Mouse (Mus musculus) intestine, embryonic 14.5 days (tissue): ENCODE results near the gene Gm9048. TPM values are rescaled to one million over a fixed set of nuclear protein-coding genes. Genes with fewer than 3 reads are reported as not detected.
"Not testable (repeated sequence)": the region's sequence is repeated elsewhere in the genome, so short reads cannot be mapped to it uniquely, and the experiment has no call there.

Source experiments
- ATAC-seq: fragments of 200-750 bp; cut with Nextera tagmentation; replicated peaks from 2 replicates; pipeline ENCODE4 v1.8.0; 2017; ENCODE audit warnings: low read depth, moderate number of reproducible peaks, moderate TSS enrichment, moderate library complexity; ENCODE audit not compliant: low FRiP score, low TSS enrichment
- DNase-seq: peaks from one replicate; pipeline ENCODE4 v3.0.0-alpha.2; 2018; ENCODE audit warnings: low spot score
- H3K27ac ChIP-seq: fragments of 300-500 bp; sonication (generic); 2 replicates; pipeline ENCODE4 v1.5.1; 2014; ENCODE audit warnings: low read depth, mild to moderate bottlenecking, control low read depth
- H3K27me3 ChIP-seq: fragments of 300-500 bp; sonication (generic); replicated peaks from 2 replicates; pipeline ENCODE4 v1.6.1; 2014; ENCODE audit warnings: low read length, control low read depth; ENCODE audit not compliant: control insufficient read depth, insufficient read depth
- H3K36me3 ChIP-seq: fragments of 300-500 bp; sonication (generic); 2 replicates; pipeline ENCODE4 v1.6.1; 2014; ENCODE audit warnings: low read length, control low read depth; ENCODE audit not compliant: control insufficient read depth, insufficient read depth
- H3K4me1 ChIP-seq: fragments of 300-500 bp; sonication (generic); replicated peaks from 2 replicates; pipeline ENCODE4 v1.6.1; 2014; ENCODE audit warnings: low read length, control low read depth, mixed read lengths; ENCODE audit not compliant: control insufficient read depth, insufficient read depth
- H3K4me2 ChIP-seq: fragments of 300-500 bp; sonication (generic); 2 replicates; pipeline ENCODE4 v1.6.1; 2014; ENCODE audit warnings: low read length
- H3K4me3 ChIP-seq: fragments of 300-500 bp; sonication (generic); 2 replicates; pipeline ENCODE4 v1.5.1; 2014; ENCODE audit warnings: low read depth, low read length, control low read depth, mixed read lengths
- H3K9ac ChIP-seq: fragments of 300-500 bp; sonication (generic); 2 replicates; pipeline ENCODE4 v1.6.1; 2014; ENCODE audit warnings: mild to moderate bottlenecking, low read length
- H3K9me3 ChIP-seq: fragments of 300-500 bp; sonication (generic); 2 replicates; pipeline ENCODE4 v1.6.1; 2016; ENCODE audit warnings: low read length, control low read depth; ENCODE audit not compliant: control insufficient read depth
- WGBS: fragments of 180-500 bp; shearing (Covaris S2); extraction: QIAGEN DNeasy Blood & Tissue Kit; methylation state at CpG from one replicate; pipeline ENCODE4 v1.1.7; 2014; 5-methylcytosine and 5-hydroxymethylcytosine counted together
- polyA plus RNA-seq: library from polyadenylated mRNA; unstranded; fragments of >200 nt; fragmentation: Nextera tagmentation; extraction: Ambion mirVana; gene quantifications from 2 replicates; pipeline ENCODE4 v1.2.1, GENCODE M21; 2014

Gm9048 gene
- not detected in 2 replicates for polyA plus RNA-seq

DNA sequence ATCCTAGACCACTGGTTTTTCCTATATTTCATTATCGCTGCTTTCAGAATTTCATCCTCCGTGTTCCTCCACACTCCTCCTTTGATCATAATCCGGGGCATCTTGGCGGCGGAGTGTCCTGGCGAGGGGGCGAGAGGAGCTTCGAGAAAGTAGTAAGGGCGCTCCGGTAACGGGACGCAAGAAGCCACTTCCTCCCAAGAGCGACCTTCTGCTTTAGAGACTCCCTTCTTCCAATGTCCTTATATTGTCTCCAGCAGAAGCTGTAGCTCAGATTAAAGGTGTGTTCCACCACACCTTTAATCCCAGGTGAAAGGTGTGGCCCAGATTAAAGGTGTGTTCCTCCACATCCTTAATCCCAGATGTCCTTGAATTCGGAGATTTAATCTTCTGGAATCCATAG, at the start of gene Gm9048:
Gene Gm9048, minus strand, starts transcription at position 101 of the 400 bp plus-strand sequence.
- not testable (repeated sequence) for H3K27me3 ChIP-seq, H3K9me3 ChIP-seq, ATAC-seq, H3K27ac ChIP-seq, H3K4me1 ChIP-seq, H3K4me2 ChIP-seq, H3K36me3 ChIP-seq, H3K4me3 ChIP-seq, H3K9ac ChIP-seq, DNase-seq
- 83% methylated on average over 1 of the region's 14 CpGs for WGBS

GRCm38 (mm10) chr10:118370443-118370842, 22.0 kb upstream of the Gm9048 start:
- Histone ChIP-seq H3K4me3 (no peak overlapping the region), H3K27ac (no peak overlapping the region), H3K4me1 (0 out of 2 replicates have a peak, but pooled peaks cover 3% of the 10 kb centered on the region), H3K36me3 (no peaks in the 10 kb centered on the region), H3K27me3 (no peaks in the 10 kb centered on the region), H3K9ac (no peak overlapping the region), H3K9me3 (no peaks in the 10 kb centered on the region), H3K4me2 (peak overlapping the region; percentile 46)
- WGBS, result 5% methylated on average over 10 of the region's 10 CpGs
- peak; percentile 87 for ATAC-seq
- DNase-seq, result peak; percentile 82

DNA sequence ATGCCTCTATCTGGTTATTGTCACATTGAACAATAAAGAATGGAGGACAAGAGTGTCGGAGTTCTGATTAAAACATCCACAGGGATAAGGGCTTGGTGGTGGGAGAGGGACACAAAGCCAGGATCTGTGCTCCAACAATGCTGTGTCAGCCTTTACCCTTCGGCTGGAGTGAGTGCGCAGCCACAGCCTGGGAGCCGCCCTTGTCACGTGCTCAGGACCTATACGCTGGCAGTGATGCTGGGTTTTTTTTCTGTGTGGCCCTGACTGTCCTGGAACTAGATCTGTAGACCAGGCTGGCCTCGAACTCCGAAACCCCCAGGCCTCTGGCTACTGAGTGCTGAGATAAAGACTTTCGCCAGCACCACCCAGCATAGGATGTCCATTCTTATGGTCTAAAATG, 21.0 kb upstream of the Gm9048 start:
- Histone ChIP-seq H3K27me3 (no peaks in the 10 kb centered on the region), H3K4me1 (0 out of 2 replicates have a peak, but pooled peaks cover 3% of the 10 kb centered on the region), H3K4me3 (no peak overlapping the region), H3K9me3 (no peaks in the 10 kb centered on the region), H3K36me3 (no peaks in the 10 kb centered on the region), H3K4me2 (no peak overlapping the region), H3K27ac (no peak overlapping the region), H3K9ac (no peak overlapping the region)
- ATAC-seq (no peak), DNase-seq (no peak)
- WGBS, result 87% methylated on average over 9 of the region's 9 CpGs

DNA sequence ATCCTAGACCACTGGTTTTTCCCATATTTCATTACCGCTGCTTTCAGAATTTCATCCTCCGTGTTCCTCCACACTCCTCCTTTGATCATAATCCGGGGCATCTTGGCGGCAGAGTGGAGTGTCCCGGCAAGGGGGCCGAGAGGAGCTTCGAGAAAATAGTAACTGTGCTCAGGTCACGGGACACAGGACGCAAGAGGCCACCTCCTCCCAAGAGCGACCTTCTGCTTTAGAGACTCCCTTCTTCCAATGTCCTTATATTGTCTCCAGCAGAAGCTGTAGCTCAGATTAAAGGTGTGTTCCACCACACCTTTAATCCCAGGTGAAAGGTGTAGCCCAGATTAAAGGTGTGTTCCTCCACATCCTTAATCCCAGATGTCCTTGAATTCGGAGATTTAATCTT, 5.5 kb upstream of the Gm9048 start, which contains the start of gene Gm9049:
Gene Gm9049, minus strand, starts transcription at position 101 of the 400 bp plus-strand sequence.
- not testable (repeated sequence) for H3K4me1 ChIP-seq, H3K27me3 ChIP-seq, H3K36me3 ChIP-seq, ATAC-seq, H3K9me3 ChIP-seq, H3K9ac ChIP-seq, H3K4me3 ChIP-seq, H3K4me2 ChIP-seq, DNase-seq, H3K27ac ChIP-seq
- WGBS, result no CpG with 5 or more reads among the region's 11 CpGs

DNA sequence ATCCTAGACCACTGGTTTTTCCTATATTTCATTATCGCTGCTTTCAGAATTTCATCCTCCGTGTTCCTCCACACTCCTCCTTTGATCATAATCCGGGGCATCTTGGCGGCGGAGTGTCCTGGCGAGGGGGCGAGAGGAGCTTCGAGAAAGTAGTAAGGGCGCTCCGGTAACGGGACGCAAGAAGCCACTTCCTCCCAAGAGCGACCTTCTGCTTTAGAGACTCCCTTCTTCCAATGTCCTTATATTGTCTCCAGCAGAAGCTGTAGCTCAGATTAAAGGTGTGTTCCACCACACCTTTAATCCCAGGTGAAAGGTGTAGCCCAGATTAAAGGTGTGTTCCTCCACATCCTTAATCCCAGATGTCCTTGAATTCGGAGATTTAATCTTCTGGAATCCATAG, 5.3 kb downstream of the Gm9048 start, which contains the start of gene Gm9046:
Gene Gm9046, minus strand, starts transcription at position 101 of the 400 bp plus-strand sequence.
- not testable (repeated sequence) for H3K9ac ChIP-seq, H3K9me3 ChIP-seq, H3K27me3 ChIP-seq, H3K4me1 ChIP-seq, ATAC-seq, H3K27ac ChIP-seq, H3K36me3 ChIP-seq, H3K4me3 ChIP-seq, H3K4me2 ChIP-seq, DNase-seq
- WGBS, result no CpG with 5 or more reads among the region's 14 CpGs

GRCm38 (mm10) chr10:118337731-118338130, 10.7 kb downstream of the Gm9048 start, which contains the start of gene Gm9045:
TSS of gene Gm9045 (minus strand) at chr10:118337831.
- not testable (repeated sequence) for ATAC-seq, H3K4me1 ChIP-seq, H3K4me2 ChIP-seq, H3K36me3 ChIP-seq, H3K4me3 ChIP-seq, H3K27ac ChIP-seq, DNase-seq, H3K9ac ChIP-seq, H3K27me3 ChIP-seq, H3K9me3 ChIP-seq
- no CpG with 5 or more reads among the region's 14 CpGs for WGBS

- H3K4me1 ChIP-seq, H3K4me2 ChIP-seq, H3K9ac ChIP-seq, H3K27me3 ChIP-seq, H3K36me3 ChIP-seq, H3K4me3 ChIP-seq, H3K27ac ChIP-seq, DNase-seq, H3K9me3 ChIP-seq, ATAC-seq: not testable (repeated sequence)
- no CpG with 5 or more reads among the region's 14 CpGs for WGBS
Measured at GRCm38 (mm10) chr10:118332308-118332707, 16.2 kb downstream of the Gm9048 start, which contains the start of gene Gm9044. TSS of gene Gm9044 (minus strand) at chr10:118332408.

- DNase-seq, H3K9me3 ChIP-seq: not testable (repeated sequence)
- no CpG with 5 or more reads among the region's 11 CpGs for WGBS
Measured at GRCm38 (mm10) chr10:118326869-118327268, 21.6 kb downstream of the Gm9048 start, which contains the start of gene Gm9040. TSS of gene Gm9040 (minus strand) at chr10:118326969.

GRCm38 (mm10) chr10:118319024-118319423, 29.5 kb downstream of the Gm9048 start:
- ATAC-seq (no peak), DNase-seq (no peak)
- no peak overlapping the region for H3K4me2 ChIP-seq
- no peak overlapping the region for H3K27ac ChIP-seq
- no peak overlapping the region for H3K9ac ChIP-seq
- H3K4me3 ChIP-seq, result no peak overlapping the region
- no peaks in the 10 kb centered on the region for H3K27me3 ChIP-seq
- H3K36me3 ChIP-seq, result no peaks in the 10 kb centered on the region
- 88% methylated on average over 8 of the region's 8 CpGs for WGBS
- H3K9me3 ChIP-seq, result no peaks in the 10 kb centered on the region
- H3K4me1 ChIP-seq, result no peaks in the 10 kb centered on the region

More at GRCm38 (mm10) chr10:118326869-118327268, 21.6 kb downstream of the Gm9048 start, which contains the start of gene Gm9040:
- not testable (repeated sequence) for H3K4me3 ChIP-seq, H3K27me3 ChIP-seq, H3K9ac ChIP-seq, H3K27ac ChIP-seq, H3K4me1 ChIP-seq, ATAC-seq, H3K4me2 ChIP-seq, H3K36me3 ChIP-seq
